Mouse (Mus musculus): ENCODE measurements around the gene Ccdc141. TPM values are rescaled to one million over a fixed set of nuclear protein-coding genes. Genes with fewer than 3 reads are reported as not detected.

Ccdc141 gene
- polyA plus RNA-seq, 1 experiment from 2014 or later: 2.2 TPM

- no peak overlapping the region for H3K27ac ChIP-seq (ENCODE audit: low read depth, low read length)
- H3K36me3 ChIP-seq (ENCODE audit: control insufficient read depth, insufficient read depth): no peaks in the 10 kb centered on the region
- H3K4me2 ChIP-seq (replicated peaks; ENCODE audit: low read depth): no peak overlapping the region
- no peak for TF ChIP-seq CTCF (IDR thresholded peaks at IDR 0.05; ENCODE audit: low read depth)
- 89% methylated on average over 5 of the region's 5 CpGs for WGBS
- H3K27me3 ChIP-seq (replicated peaks; ENCODE audit: control insufficient read depth, insufficient read depth, low read length): no peaks in the 10 kb centered on the region
- no peaks in the 10 kb centered on the region for H3K9me3 ChIP-seq (ENCODE audit: control insufficient read depth)
- no peaks in the 10 kb centered on the region for H3K4me1 ChIP-seq (replicated peaks; ENCODE audit: control insufficient read depth, insufficient read depth, low read length)
- H3K9ac ChIP-seq (ENCODE audit: low read depth, low read length): no peak overlapping the region
- H3K4me3 ChIP-seq (ENCODE audit: low read depth, low read length): no peak overlapping the region
- ATAC-seq: no peak
Observed at GRCm38 (mm10) chr2:77102516-77102915, 67.9 kb downstream of the Ccdc141 start.

- TF ChIP-seq CTCF (IDR thresholded peaks at IDR 0.05; ENCODE audit: low read depth): no peak
Observed at GRCm38 (mm10) chr2:77099814-77100213, 70.6 kb downstream of the Ccdc141 start.

GRCm38 (mm10) chr2:77098769-77099168 lies 71.7 kb downstream of the Ccdc141 start:
- Histone ChIP-seq H3K4me2 (replicated peaks; ENCODE audit: low read depth) (no peak overlapping the region), H3K9me3 (ENCODE audit: control insufficient read depth) (no peaks in the 10 kb centered on the region), H3K4me3 (ENCODE audit: low read depth, low read length) (no peak overlapping the region), H3K36me3 (ENCODE audit: control insufficient read depth, insufficient read depth) (no peaks in the 10 kb centered on the region), H3K9ac (ENCODE audit: low read depth, low read length) (no peak overlapping the region), H3K27ac (ENCODE audit: low read depth, low read length) (no peak overlapping the region), H3K4me1 (replicated peaks; ENCODE audit: control insufficient read depth, insufficient read depth, low read length) (no peaks in the 10 kb centered on the region), H3K27me3 (replicated peaks; ENCODE audit: control insufficient read depth, insufficient read depth, low read length) (no peaks in the 10 kb centered on the region)
- 88% methylated on average over 3 of the region's 3 CpGs for WGBS
- TF ChIP-seq CTCF (IDR thresholded peaks at IDR 0.05; ENCODE audit: low read depth): no peak
- ATAC-seq: no peak

More at GRCm38 (mm10) chr2:77099814-77100213, 70.6 kb downstream of the Ccdc141 start:
- Histone ChIP-seq H3K9ac (ENCODE audit: low read depth, low read length) (no peak overlapping the region), H3K4me2 (replicated peaks; ENCODE audit: low read depth) (no peak overlapping the region), H3K9me3 (ENCODE audit: control insufficient read depth) (no peaks in the 10 kb centered on the region), H3K4me1 (replicated peaks; ENCODE audit: control insufficient read depth, insufficient read depth, low read length) (no peaks in the 10 kb centered on the region), H3K27ac (ENCODE audit: low read depth, low read length) (no peak overlapping the region), H3K27me3 (replicated peaks; ENCODE audit: control insufficient read depth, insufficient read depth, low read length) (no peaks in the 10 kb centered on the region), H3K36me3 (ENCODE audit: control insufficient read depth, insufficient read depth) (no peaks in the 10 kb centered on the region), H3K4me3 (ENCODE audit: low read depth, low read length) (no peak overlapping the region)
- WGBS: 89% methylated on average over 2 of the region's 2 CpGs
- ATAC-seq: no peak

- H3K4me1 ChIP-seq (replicated peaks; ENCODE audit: control insufficient read depth, insufficient read depth, low read length): no peaks in the 10 kb centered on the region
- no peaks in the 10 kb centered on the region for H3K36me3 ChIP-seq (ENCODE audit: control insufficient read depth, insufficient read depth)
- 86% methylated on average over 4 of the region's 4 CpGs for WGBS
- H3K27ac ChIP-seq (ENCODE audit: low read depth, low read length): no peak overlapping the region
- no peaks in the 10 kb centered on the region for H3K27me3 ChIP-seq (replicated peaks; ENCODE audit: control insufficient read depth, insufficient read depth, low read length)
- ATAC-seq: no peak
- no peak for TF ChIP-seq CTCF (IDR thresholded peaks at IDR 0.05; ENCODE audit: low read depth)
- H3K9me3 ChIP-seq (ENCODE audit: control insufficient read depth): no peaks in the 10 kb centered on the region
- no peak overlapping the region for H3K9ac ChIP-seq (ENCODE audit: low read depth, low read length)
- no peak overlapping the region for H3K4me2 ChIP-seq (replicated peaks; ENCODE audit: low read depth)
- H3K4me3 ChIP-seq (ENCODE audit: low read depth, low read length): no peak overlapping the region
Observed at GRCm38 (mm10) chr2:77091749-77092148, 78.7 kb downstream of the Ccdc141 start.

- Histone ChIP-seq H3K4me2 (replicated peaks; ENCODE audit: low read depth) (no peak overlapping the region), H3K4me3 (ENCODE audit: low read depth, low read length) (no peak overlapping the region), H3K36me3 (ENCODE audit: control insufficient read depth, insufficient read depth) (no peaks in the 10 kb centered on the region), H3K9me3 (ENCODE audit: control insufficient read depth) (no peaks in the 10 kb centered on the region), H3K4me1 (replicated peaks; ENCODE audit: control insufficient read depth, insufficient read depth, low read length) (no peaks in the 10 kb centered on the region), H3K27me3 (replicated peaks; ENCODE audit: control insufficient read depth, insufficient read depth, low read length) (no peaks in the 10 kb centered on the region), H3K27ac (ENCODE audit: low read depth, low read length) (no peak overlapping the region), H3K9ac (ENCODE audit: low read depth, low read length) (no peak overlapping the region)
- TF ChIP-seq CTCF (IDR thresholded peaks at IDR 0.05; ENCODE audit: low read depth): no peak
- ATAC-seq: no peak
Observed at GRCm38 (mm10) chr2:77085313-77085712, 85.1 kb downstream of the Ccdc141 start.

- peak; percentile 53 for TF ChIP-seq CTCF (IDR thresholded peaks at IDR 0.05; ENCODE audit: low read depth)
- Histone ChIP-seq H3K27ac (ENCODE audit: low read depth, low read length) (no peak overlapping the region), H3K4me2 (replicated peaks; ENCODE audit: low read depth) (no peak overlapping the region), H3K4me3 (ENCODE audit: low read depth, low read length) (no peak overlapping the region), H3K27me3 (replicated peaks; ENCODE audit: control insufficient read depth, insufficient read depth, low read length) (no peaks in the 10 kb centered on the region), H3K36me3 (ENCODE audit: control insufficient read depth, insufficient read depth) (no peaks in the 10 kb centered on the region), H3K9me3 (ENCODE audit: control insufficient read depth) (no peaks in the 10 kb centered on the region), H3K4me1 (replicated peaks; ENCODE audit: control insufficient read depth, insufficient read depth, low read length) (no peaks in the 10 kb centered on the region), H3K9ac (ENCODE audit: low read depth, low read length) (no peak overlapping the region)
- ATAC-seq: no peak
Observed at GRCm38 (mm10) chr2:77084629-77085028, 85.8 kb downstream of the Ccdc141 start.

GRCm38 (mm10) chr2:77081156-77081555 lies 89.3 kb downstream of the Ccdc141 start:
- Histone ChIP-seq H3K9me3 (ENCODE audit: control insufficient read depth) (no peaks in the 10 kb centered on the region), H3K4me1 (replicated peaks; ENCODE audit: control insufficient read depth, insufficient read depth, low read length) (no peaks in the 10 kb centered on the region), H3K27ac (ENCODE audit: low read depth, low read length) (no peak overlapping the region), H3K36me3 (ENCODE audit: control insufficient read depth, insufficient read depth) (no peaks in the 10 kb centered on the region), H3K27me3 (replicated peaks; ENCODE audit: control insufficient read depth, insufficient read depth, low read length) (no peaks in the 10 kb centered on the region), H3K4me2 (replicated peaks; ENCODE audit: low read depth) (no peak overlapping the region), H3K4me3 (ENCODE audit: low read depth, low read length) (no peak overlapping the region), H3K9ac (ENCODE audit: low read depth, low read length) (no peak overlapping the region)
- 79% methylated on average over 2 of the region's 2 CpGs for WGBS
- ATAC-seq: no peak
- peak; percentile 32; the same call in 1 of the 2 replicates for TF ChIP-seq CTCF (IDR thresholded peaks at IDR 0.05; ENCODE audit: low read depth)

All from intestine, postnatal 0 days (tissue).